Mouse (Mus musculus): ENCODE results near the gene Ttc39b. TPM values are rescaled to one million over a fixed set of nuclear protein-coding genes. Genes with fewer than 3 reads are reported as not detected.
A peak's percentile ranks its signal among the peaks of the same experiment; 100 is the strongest.

The Ttc39b gene
- total RNA-seq, 2 experiments from 2014 or later, result 34.9 to 36.5 TPM

DNA sequence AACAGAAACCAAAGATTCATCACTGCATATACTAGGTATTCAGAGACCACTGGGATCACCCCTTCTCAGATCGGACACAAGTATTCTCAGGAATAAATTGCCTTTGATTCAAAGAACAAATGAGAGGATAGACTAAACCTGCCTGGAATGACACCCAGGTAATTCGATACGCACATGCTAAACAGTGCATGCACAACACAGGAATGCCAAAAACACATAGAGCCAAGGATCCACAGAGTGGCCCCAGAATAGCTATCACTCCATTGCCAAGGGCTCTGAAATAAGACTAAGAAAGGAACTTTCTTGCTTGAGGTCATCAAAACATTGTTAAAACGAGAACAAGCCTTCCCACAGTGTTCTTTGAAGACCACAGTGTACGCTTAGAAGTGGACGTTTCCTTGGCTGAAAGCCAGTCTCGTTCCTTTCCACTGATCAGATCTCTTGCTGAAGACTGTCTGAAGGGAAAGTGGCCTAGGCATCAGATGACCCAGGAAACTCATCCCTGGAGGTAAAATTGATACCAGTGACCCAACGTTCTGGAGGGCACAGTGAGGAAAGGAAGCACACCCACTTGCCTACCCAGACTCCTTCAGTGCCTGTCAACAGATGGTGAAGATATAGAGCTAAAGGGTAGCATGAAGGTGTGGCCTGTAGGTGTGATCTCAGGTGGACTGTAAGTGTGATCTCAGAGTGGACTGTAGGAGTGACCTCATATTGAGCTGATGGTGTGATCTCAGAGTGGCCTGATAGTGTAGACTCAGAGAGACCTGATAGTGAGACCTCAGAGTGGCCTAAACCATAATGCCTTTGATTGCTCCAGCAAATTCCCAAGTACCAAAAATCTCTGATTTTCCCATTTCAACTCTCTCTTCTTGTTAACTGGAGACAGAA lies 141.6 kb downstream of the Ttc39b start:
- DNase-seq, result no peak

DNA sequence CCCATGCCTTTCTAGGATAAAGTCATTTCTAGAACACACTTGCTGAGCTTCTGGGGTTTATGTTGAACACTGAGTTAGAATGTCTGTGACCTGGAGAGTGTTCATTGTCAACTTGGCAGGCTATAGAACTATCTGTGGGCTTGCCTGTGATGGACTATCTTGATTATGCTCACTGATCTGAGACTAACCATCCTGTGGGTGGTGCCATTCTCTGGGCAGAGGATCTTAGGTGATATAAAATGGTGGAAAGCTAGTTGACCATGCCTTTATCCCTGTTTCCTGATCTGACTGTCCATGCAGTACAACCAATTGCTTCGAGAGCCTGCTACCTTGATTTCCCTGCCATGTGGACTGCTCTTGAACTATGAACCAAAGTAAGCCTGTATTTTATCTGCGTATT lies 146.6 kb downstream of the Ttc39b start:
- no peak for DNase-seq

DNA sequence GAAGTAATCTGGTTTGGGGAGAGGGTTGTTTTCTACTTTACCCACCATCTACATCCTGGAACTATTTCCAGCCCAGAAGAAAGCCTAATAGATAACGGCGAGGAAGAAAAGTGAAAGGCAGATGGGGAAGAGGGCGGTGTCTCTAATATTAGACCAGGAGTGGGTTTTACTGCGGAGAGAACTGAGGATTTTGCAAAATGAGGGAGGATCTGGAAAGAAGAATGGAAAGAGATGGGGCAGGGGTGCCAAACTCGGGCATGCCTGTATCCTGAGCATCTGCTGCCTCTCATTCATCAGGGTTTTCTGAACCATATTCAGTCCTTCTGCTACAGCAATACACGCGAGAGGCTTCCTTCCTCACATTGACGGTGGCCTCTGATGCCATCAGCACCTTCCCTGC lies 149.1 kb downstream of the Ttc39b start:
- peak; percentile 23 to 30 for DNase-seq

DNA sequence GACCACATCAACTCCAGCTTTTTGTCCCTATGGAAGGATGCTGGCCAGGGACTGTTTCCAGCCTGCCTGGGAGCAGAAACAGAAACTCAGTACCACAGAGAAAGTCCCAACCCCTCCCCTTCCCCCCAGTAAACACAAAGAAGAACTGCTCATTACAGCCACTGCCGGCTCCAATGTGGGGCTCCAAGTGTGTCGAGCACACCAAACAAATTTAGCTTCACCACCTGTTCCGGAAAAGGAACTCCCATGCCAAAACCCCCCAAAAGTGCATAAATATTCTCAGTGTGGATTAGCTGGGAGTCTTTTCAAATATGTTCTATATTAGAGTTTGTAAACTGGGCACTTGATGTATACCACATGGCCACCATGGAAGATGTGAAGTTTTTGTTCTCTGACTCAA lies 151.8 kb downstream of the Ttc39b start:
- no peak for DNase-seq

DNA sequence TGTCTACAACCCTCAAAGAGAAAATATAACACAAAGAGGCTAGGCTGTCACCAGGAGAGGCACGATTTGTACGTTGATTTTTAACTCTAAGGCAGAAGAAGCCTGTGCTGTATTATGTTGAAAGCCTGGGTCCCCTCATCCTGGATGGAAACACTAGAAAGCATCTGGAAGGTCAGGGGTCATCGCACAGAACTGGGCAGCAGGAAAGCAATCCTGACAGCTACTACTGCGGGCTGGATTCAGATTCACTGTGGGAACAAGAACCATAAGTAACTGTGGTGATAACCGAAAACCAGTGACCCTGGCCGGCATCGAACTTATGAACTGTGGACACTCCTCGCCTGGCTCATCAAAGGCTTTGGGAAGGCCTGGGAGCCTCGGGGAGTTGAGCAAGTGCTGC lies 153.3 kb downstream of the Ttc39b start:
- DNase-seq, result no peak

Other genes starting within 250 kb of the Ttc39b start
- 10 to 100 TPM; 40.1 to 43.1 TPM for gene Snapc3, start 93.5 kb upstream of the Ttc39b start, total RNA-seq (2021)
- gene Psip1, start 162.2 kb upstream of the Ttc39b start, total RNA-seq (2021), result 100 to 1,000 TPM; 210 to 215 TPM
- gene Ccdc171, start 201.3 kb upstream of the Ttc39b start, total RNA-seq (2021), result 1 to 10 TPM; 3.9 to 5.3 TPM